Mouse (Mus musculus) heart, embryonic 15.5 days (tissue): ENCODE results near the gene Vsx1. TPM values are rescaled to one million over a fixed set of nuclear protein-coding genes. Genes with fewer than 3 reads are reported as not detected.
A peak's percentile ranks its signal among the peaks of the same experiment; 100 is the strongest.

Experiments used
- ATAC-seq: fragments of 200-750 bp; cut with Nextera tagmentation; replicated peaks from 2 replicates; pipeline ENCODE4 v1.8.0; 2017; ENCODE audit warnings: low read depth, moderate TSS enrichment; ENCODE audit not compliant: insufficient number of reproducible peaks, insufficient read depth, low FRiP score
- H3K27ac ChIP-seq: fragments of 300-500 bp; sonication (generic); 2 replicates; pipeline ENCODE4 v1.5.1; 2015; ENCODE audit warnings: mild to moderate bottlenecking, inconsistent platforms
- H3K27me3 ChIP-seq: fragments of 300-500 bp; sonication (generic); 2 replicates; pipeline ENCODE4 v1.6.1; 2015; ENCODE audit warnings: inconsistent platforms
- H3K36me3 ChIP-seq: fragments of 300-500 bp; sonication (generic); 2 replicates; pipeline ENCODE4 v1.6.1; 2015; ENCODE audit warnings: mild to moderate bottlenecking, inconsistent platforms
- H3K4me1 ChIP-seq: fragments of 300-500 bp; sonication (generic); replicated peaks from 2 replicates; pipeline ENCODE4 v1.6.1; 2015; ENCODE audit warnings: inconsistent platforms
- H3K4me2 ChIP-seq: fragments of 300-500 bp; sonication (generic); 2 replicates; pipeline ENCODE4 v1.6.1; 2015; ENCODE audit warnings: inconsistent platforms, mild to moderate bottlenecking, moderate library complexity
- H3K4me3 ChIP-seq: fragments of 300-500 bp; sonication (generic); 2 replicates; pipeline ENCODE4 v1.5.1; 2015; ENCODE audit warnings: mild to moderate bottlenecking, inconsistent platforms
- H3K9ac ChIP-seq: fragments of 300-500 bp; sonication (generic); 2 replicates; pipeline ENCODE4 v1.6.1; 2015; ENCODE audit warnings: mild to moderate bottlenecking, inconsistent platforms
- H3K9me3 ChIP-seq: fragments of 300-500 bp; sonication (generic); replicated peaks from 2 replicates; pipeline ENCODE4 v1.6.1; 2016; ENCODE audit warnings: inconsistent platforms
- WGBS: fragments of 180-500 bp; shearing (Covaris S2); methylation state at CpG from one replicate; pipeline ENCODE4 v1.1.7; 2015; ENCODE audit warnings: mixed read lengths; 5-methylcytosine and 5-hydroxymethylcytosine counted together
- polyA plus RNA-seq: library from polyadenylated mRNA; unstranded; fragments of >200 nt; fragmentation: Nextera tagmentation; extraction: Ambion mirVana; gene quantifications from 2 replicates; pipeline ENCODE4 v1.2.1, GENCODE M21; 2015

Vsx1 gene
- polyA plus RNA-seq, 1 experiment from 2014 or later, result not detected

DNA sequence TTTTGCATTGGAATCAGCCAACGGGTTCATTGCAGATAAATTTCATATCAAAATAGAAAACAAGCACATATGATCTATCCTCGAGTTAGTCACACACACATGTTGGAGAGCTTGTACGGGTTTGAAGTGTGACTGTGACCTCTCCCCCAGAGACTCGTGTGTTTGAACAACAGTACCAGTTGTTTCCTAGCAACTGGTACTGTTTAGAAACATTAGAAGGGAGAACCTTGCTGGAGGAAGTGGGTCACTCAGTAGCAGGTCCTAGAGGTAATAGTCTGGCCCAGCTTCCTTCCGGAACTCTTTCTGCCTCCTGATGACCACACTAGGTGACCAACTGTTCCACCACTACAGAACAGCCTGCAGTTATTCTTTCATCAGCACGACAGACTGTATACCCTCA, 33.9 kb downstream of the Vsx1 start:
- Histone ChIP-seq H3K9ac (no peak overlapping the region), H3K4me2 (no peak overlapping the region), H3K27ac (no peak overlapping the region), H3K36me3 (no peaks in the 10 kb centered on the region), H3K9me3 (no peaks in the 10 kb centered on the region), H3K27me3 (no peaks in the 10 kb centered on the region), H3K4me1 (peaks cover 12% of the 10 kb centered on the region), H3K4me3 (no peak overlapping the region)
- no peak for ATAC-seq
- 72% methylated on average over 6 of the region's 6 CpGs for WGBS

DNA sequence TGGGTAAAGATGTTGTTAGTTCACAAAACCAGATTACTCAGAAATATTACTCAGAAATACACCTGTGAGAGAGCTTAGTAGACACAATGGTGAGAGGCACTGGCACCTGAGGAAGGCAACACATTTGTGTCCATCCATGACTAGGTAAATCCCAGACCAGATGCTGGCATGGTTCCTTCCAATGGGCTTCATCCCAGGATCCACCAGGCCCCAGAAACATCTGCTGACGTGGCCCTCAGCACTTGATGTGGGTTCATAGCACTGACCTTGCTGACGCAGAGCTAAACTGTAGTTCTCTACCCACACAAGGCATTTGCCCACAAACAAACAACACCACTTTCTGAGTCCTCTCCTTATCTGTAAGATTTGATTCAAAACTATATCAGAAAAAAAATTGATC, 34.3 kb downstream of the Vsx1 start:
- no peak for ATAC-seq
- Histone ChIP-seq H3K27ac (no peak overlapping the region), H3K4me2 (no peak overlapping the region), H3K27me3 (no peaks in the 10 kb centered on the region), H3K4me3 (no peak overlapping the region), H3K9ac (no peak overlapping the region), H3K9me3 (no peaks in the 10 kb centered on the region), H3K4me1 (peaks cover 16% of the 10 kb centered on the region), H3K36me3 (no peaks in the 10 kb centered on the region)
- 81% methylated on average over 2 of the region's 2 CpGs for WGBS

DNA sequence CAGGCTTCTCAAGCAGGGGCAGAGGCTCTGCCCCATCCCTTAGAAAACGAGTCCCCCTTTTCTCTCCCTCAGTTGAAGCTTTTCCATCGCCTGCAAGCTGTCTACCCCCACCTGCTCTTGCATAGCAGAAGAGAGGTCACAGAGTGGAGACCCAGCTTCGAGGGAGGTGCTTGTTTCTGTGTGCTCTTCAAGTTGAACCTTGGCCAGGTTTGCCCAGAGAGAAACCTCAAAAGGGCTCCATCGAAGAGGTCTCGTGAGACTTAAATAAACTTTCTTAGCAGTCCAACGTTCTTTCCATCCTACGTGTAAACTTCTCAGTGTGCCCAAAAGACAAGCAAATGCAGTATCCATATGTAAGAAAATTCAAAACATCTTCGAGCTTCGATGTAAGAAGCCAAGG, 37.8 kb downstream of the Vsx1 start:
- H3K27me3 ChIP-seq, result no peaks in the 10 kb centered on the region
- ATAC-seq, result no peak
- H3K4me3 ChIP-seq, result no peak overlapping the region
- no peaks in the 10 kb centered on the region for H3K36me3 ChIP-seq
- 0 out of 2 replicates have a peak overlapping the region, but pooled peaks have one; percentile 5 for H3K4me2 ChIP-seq
- H3K4me1 ChIP-seq, result peaks cover 19% of the 10 kb centered on the region
- no peaks in the 10 kb centered on the region for H3K9me3 ChIP-seq
- 53% methylated on average over 9 of the region's 9 CpGs for WGBS
- H3K9ac ChIP-seq, result no peak overlapping the region
- peak overlapping the region; percentile 70; the same call in 1 of the 2 replicates for H3K27ac ChIP-seq

DNA sequence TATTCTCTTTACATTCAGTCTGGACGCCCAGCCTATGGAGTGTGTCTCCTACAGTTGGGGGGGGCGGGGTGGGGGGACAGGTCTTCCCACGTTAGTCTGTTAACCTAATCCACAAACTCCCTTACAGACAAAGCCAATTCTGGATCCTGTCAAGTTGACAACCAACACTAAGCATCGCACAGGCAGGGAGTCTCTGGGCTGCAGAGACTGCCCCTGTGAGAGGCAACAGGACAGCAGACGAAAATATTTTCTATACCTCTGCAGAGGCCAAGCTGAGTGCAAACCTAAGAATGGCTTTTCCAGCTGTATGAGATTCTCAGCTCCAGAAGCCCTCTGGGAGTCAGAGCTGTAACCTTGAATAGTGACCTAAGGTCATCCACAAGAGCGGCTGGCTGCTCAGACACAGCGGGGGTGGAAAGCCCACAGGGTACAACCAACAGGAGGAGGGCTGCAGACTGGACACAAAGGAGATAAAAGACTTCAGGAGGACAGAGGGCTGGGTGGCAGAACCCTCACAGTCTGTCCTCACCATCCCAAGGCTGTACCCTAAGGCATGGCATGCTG, 38.6 kb downstream of the Vsx1 start:
- no peak overlapping the region; the same call in 1 of the 2 replicates for H3K9ac ChIP-seq

DNA sequence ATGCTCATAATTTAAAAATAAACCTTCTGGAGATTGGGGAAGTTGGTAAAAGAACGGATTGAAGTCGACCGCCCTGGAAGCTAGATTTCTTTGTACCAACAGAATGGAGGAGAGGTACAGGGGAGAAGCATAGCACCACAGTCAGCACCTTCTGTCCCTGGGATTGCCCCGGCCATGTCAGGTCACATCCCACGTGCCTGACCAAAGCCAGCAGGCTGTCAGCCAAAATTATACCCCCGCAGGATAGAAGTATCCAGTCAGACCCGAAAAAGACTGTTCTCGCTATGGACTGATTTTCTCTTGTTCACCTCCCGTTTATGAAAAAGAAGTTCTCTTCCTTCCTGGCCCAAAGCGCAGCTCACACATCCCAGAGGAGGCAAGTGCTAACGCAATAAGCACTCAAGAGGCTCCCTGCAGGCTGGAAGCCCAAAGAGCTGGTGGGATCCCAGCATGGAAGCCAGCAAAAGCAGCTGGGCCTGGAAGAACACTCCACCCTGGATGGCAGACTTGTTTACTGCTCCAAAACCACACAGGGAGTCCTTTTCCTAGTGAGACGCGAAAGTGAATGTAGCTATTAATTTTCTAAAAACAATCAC, 40.8 kb downstream of the Vsx1 start:
- Histone ChIP-seq H3K4me2 (no peak overlapping the region), H3K27ac (no peak overlapping the region), H3K9ac (no peak overlapping the region), H3K9me3 (no peaks in the 10 kb centered on the region), H3K4me1 (peaks cover 19% of the 10 kb centered on the region), H3K27me3 (no peaks in the 10 kb centered on the region), H3K4me3 (no peak overlapping the region), H3K36me3 (no peaks in the 10 kb centered on the region)
- 54% methylated on average over 13 of the region's 13 CpGs for WGBS
- ATAC-seq, result no peak

More for the DNA sequence above, 38.6 kb downstream of the Vsx1 start:
- Histone ChIP-seq H3K27me3 (no peaks in the 10 kb centered on the region), H3K4me2 (peak overlapping the region; percentile 5; the same call in 1 of the 2 replicates), H3K36me3 (no peaks in the 10 kb centered on the region), H3K4me1 (peaks cover 19% of the 10 kb centered on the region), H3K9me3 (no peaks in the 10 kb centered on the region), H3K27ac (peak overlapping the region; percentile 70), H3K4me3 (no peak overlapping the region)
- ATAC-seq, result peak; percentile 40
- 7% methylated on average over 7 of the region's 7 CpGs for WGBS

DNA sequence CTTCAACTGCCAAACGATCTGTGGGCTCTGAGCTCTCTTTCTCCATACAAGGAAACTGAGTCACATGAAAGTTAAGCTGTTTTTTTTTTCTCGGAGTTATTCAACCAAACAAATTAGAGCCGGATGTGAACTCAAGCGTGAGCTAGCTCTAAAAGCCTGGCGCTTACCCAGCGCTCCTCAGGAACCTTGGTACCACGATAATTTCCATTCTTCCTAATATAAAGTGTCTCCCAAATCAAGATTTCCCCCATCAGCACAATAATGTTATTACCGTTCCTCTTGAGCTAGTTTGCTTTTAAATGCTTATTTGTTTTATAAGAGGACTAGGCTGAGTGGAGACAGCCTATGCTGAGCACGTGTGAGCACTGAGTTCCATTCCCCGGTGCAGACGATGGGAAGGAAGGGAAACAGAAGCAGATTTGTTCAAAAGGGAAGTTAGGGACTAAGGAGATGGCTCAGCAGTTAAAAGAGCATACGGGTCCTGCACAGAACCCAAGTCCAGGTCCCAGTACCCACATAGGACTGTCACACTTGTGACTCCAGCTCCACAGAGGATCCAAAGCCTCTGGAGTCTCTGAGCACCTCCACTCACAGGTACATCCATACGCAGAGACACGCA, 41.4 kb downstream of the Vsx1 start:
- no peak for ATAC-seq
- 81% methylated on average over 14 of the region's 14 CpGs for WGBS

DNA sequence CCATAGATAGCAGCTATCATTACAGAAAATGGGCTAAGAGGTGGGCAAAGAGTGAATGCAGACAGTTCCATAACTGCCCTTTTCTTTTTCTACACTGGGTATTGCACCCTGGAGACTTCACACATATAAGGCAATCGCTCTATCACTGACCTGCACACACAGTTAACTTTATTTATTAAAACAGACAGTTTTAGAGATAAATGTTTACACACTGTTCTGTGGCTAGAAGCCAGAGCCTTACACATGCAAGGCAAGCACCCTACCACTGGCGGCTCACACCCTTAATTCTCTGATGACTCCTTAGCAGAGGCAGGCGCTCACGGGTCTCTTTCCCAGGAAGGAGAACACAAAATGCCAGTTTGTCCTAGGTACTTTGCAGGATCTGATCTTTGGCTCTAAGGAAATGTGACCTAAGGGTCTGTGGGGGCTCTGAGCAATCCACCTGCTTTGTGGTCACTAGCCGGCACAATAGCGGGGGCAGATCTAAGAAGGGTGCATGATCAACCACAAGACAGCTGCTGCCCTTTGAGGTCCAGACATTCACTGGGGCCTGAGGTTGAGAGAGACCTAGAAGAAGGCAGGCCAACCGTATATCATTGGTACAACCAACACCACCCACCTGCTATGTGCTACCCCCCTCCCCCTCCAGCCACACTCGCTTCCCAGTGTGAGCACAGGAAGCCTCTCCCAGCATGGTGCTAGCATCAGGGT, 42.6 kb downstream of the Vsx1 start:
- H3K9ac ChIP-seq, result no peak overlapping the region
- no peaks in the 10 kb centered on the region for H3K9me3 ChIP-seq
- no peak overlapping the region for H3K4me3 ChIP-seq
- no peak overlapping the region for H3K27ac ChIP-seq
- 83% methylated on average over 8 of the region's 8 CpGs for WGBS
- peaks cover 19% of the 10 kb centered on the region for H3K4me1 ChIP-seq
- no peak overlapping the region for H3K4me2 ChIP-seq
- no peaks in the 10 kb centered on the region for H3K36me3 ChIP-seq
- ATAC-seq, result no peak
- no peaks in the 10 kb centered on the region for H3K27me3 ChIP-seq

More for the DNA sequence above, 41.4 kb downstream of the Vsx1 start:
- H3K27ac ChIP-seq, result no peak overlapping the region
- no peaks in the 10 kb centered on the region for H3K36me3 ChIP-seq
- H3K9ac ChIP-seq, result no peak overlapping the region
- H3K4me2 ChIP-seq, result no peak overlapping the region
- no peaks in the 10 kb centered on the region for H3K9me3 ChIP-seq
- no peak overlapping the region for H3K4me3 ChIP-seq
- no peaks in the 10 kb centered on the region for H3K27me3 ChIP-seq
- peaks cover 19% of the 10 kb centered on the region for H3K4me1 ChIP-seq

DNA sequence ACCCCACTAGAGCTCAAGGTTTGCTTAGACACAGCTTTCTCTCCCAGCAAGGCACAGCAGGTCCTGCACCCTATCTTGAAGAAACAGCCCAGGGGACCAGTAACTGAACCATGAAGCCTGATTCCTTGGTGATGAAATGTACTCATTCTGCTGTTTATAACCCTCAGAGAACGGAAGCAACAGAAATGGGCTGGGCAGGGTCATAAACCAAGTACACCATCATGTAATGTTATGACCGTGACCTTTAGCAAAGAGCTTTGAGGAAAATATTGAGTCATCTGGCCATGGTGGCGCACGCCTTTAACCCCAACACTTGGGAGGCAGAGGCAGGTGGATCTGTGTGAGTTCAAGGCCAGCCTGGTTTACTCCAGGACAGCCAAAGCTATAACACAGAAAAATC, 43.9 kb downstream of the Vsx1 start:
- Histone ChIP-seq H3K4me1 (peaks cover 7% of the 10 kb centered on the region), H3K9me3 (no peaks in the 10 kb centered on the region), H3K27ac (no peak overlapping the region), H3K9ac (no peak overlapping the region), H3K4me3 (no peak overlapping the region), H3K4me2 (no peak overlapping the region), H3K27me3 (no peaks in the 10 kb centered on the region), H3K36me3 (no peaks in the 10 kb centered on the region)
- no peak for ATAC-seq
- 85% methylated on average over 4 of the region's 4 CpGs for WGBS

DNA sequence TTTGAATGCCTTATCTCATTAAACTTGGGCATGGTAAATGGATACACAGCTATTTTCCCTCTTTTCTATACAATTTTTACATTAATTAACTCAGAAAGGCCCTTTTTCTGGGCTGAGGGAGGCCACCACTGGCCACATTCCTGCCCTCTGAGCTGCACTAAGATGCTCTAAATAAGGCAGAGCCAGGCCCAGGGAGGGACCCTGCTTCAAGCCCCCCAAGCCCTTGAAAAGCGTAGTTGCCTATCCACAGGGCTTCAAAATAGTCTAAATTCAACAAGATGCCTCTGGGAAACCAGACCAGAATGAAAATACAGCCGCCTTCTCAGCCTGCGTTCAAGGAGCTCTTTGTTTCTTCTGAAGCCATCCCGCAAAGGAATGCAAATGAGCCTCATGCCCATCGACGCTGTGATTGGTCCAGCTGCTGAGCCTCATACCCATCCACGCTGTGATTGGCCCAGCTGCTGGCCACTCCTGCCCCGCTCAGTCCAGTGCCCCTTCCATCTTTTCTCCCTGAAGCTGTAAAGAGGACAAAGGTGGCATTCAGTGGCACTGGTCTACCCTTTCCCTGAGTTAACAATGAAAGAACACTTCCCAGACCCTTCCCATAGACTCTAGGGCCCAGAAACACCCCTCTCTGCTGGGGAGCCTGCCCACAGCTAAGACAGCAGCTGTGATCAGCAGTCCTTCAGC, 45.3 kb downstream of the Vsx1 start:
- WGBS, result 74% methylated on average over 8 of the region's 8 CpGs
- H3K4me2 ChIP-seq, result no peak overlapping the region
- H3K36me3 ChIP-seq, result no peaks in the 10 kb centered on the region
- no peaks in the 10 kb centered on the region for H3K9me3 ChIP-seq
- H3K27me3 ChIP-seq, result no peaks in the 10 kb centered on the region
- no peak overlapping the region for H3K9ac ChIP-seq
- ATAC-seq, result no peak; the same call in 1 of the 2 replicates
- H3K4me1 ChIP-seq, result no peaks in the 10 kb centered on the region
- no peak overlapping the region for H3K4me3 ChIP-seq
- no peak overlapping the region for H3K27ac ChIP-seq

DNA sequence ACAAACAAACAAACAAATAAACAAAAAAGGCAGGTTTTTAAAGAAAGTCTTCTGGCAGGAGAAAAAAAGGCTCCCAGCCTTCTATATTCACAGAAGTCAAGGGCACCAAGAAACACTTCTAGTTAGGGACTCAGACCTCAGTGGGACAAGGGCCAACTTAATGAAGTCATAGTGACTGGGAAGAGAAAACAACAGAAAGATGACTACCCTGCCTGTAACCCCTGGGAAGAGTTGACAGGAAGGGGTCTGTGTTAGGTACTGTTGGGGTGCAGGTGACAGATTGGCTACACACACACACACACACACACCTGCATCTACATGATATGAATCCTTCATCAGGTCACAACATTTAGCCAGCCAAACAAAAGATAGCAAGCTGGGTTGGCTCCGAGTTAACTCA, 46.0 kb downstream of the Vsx1 start:
- no peaks in the 10 kb centered on the region for H3K27me3 ChIP-seq
- no peaks in the 10 kb centered on the region for H3K4me1 ChIP-seq
- ATAC-seq, result no peak
- H3K9me3 ChIP-seq, result no peaks in the 10 kb centered on the region
- no peaks in the 10 kb centered on the region for H3K36me3 ChIP-seq
- H3K4me3 ChIP-seq, result no peak overlapping the region
- H3K27ac ChIP-seq, result no peak overlapping the region
- WGBS, result 90% methylated on average over 1 of the region's 1 CpGs
- H3K4me2 ChIP-seq, result no peak overlapping the region
- H3K9ac ChIP-seq, result no peak overlapping the region

DNA sequence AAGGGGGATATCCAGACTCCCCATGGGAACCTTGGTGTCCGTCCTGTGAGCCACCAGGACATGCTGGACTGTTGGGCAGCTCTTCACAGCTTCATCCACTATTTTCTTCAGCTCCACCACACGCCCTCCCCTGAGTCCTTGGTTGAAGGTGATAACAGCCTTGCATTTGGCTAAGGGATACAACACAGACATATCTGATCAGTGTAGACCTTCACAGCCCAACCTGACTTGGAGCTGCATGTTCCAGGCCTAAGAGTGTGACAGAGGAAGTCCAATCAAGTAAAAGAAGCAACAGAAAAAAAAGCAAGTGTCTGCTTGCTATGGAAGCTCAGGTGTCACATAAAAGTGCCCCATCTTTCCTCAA, 50.8 kb downstream of the Vsx1 start:
- no peak for ATAC-seq

More for the DNA sequence above, 50.8 kb downstream of the Vsx1 start:
- WGBS, result 44% methylated on average over 2 of the region's 2 CpGs
- Histone ChIP-seq H3K4me3 (no peak overlapping the region), H3K27me3 (no peaks in the 10 kb centered on the region), H3K4me1 (no peaks in the 10 kb centered on the region), H3K9ac (no peak overlapping the region), H3K9me3 (no peaks in the 10 kb centered on the region), H3K36me3 (no peaks in the 10 kb centered on the region), H3K27ac (no peak overlapping the region), H3K4me2 (no peak overlapping the region)
